Mouse (Mus musculus) spleen, postnatal 4 days (tissue): ENCODE measurements around the gene Dazap1.

Experiments
- DNase-seq, 2 experiments: peaks; one replicate each; pipeline ENCODE4 v3.0.0; 2022; ENCODE audit warnings: low spot score in 2 of 2

The Dazap1 gene

DNA sequence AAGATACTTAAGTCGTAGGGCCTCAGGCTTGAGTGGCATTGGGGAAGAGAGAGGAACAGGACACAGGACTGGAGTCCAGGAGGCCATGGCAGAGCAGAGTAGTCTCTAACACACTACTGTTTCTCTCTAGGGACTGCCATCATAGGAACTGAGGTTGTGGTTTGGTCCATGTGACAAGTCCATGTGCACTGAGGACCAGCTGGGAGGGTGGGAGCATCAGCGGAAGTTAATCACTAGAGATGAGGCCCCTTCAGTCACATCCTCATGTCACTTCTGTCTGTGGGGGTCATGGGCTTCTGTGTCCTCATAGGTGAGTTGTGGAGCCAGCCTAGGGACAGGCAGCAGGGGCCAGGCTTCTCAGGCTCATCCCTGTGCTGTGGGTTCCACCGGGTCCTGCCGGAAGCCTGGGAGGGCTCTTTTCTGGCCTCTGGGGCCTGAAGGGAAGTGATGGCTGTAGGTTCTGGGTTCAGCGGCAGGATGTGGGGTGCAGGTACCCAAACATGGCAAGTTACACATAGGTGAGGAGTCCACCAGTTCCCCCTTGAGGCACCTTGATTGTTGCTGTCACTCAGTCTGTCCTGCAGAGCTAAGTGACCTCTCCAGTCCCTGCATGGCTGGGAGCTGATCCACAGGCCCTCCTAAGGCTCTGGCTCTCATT is 10.0 kb downstream of the Dazap1 start:
- DNase-seq = no peak

GRCm38 (mm10) chr10:80271870-80272585 is 10.7 kb downstream of the Dazap1 start:
- DNase-seq = no peak

- no peak for DNase-seq
Observed at GRCm38 (mm10) chr10:80273847-80274246, 12.6 kb downstream of the Dazap1 start.

GRCm38 (mm10) chr10:80276238-80276637 is 15.0 kb downstream of the Dazap1 start:
- DNase-seq = no peak

DNA sequence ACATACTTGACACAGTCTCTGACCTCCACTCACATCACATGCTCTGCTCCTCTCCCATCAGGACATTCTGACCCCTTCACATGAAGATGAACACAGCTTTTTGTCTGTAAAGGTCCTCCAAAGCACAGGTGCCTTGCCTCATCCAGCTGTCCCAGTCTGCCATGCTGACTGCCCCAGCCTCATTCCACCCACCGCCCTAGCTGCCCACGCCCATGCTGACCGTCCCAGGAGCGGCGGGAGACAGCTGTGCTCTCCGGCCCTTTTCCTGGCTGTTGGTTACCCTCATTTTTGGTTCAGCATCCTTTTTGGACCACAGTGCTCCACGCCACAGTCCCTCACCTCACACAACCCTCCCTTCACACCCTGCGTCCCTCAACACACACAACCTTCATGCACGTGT is 17.1 kb downstream of the Dazap1 start:
- DNase-seq = no peak

DNA sequence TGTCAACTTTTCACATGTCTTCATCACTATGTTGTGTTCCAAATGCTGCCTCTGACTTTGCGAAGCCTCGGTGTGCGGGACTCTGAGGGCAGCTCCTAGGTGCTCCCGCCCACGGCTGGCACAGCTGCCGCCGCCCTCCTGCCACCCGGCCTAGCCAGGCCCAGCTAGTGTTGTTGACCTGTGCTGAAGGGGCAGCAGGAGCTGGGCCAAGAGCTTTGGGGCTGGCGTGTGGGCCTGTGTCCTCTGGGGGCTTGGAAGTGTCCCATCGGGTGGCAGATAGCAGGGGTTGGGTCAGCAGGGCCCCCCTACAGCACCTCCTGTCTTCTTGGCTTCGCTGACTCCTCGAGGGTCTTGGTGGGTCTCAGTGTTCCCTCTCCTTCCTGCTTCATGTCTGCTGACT is 18.0 kb downstream of the Dazap1 start:
- no peak for DNase-seq

DNA sequence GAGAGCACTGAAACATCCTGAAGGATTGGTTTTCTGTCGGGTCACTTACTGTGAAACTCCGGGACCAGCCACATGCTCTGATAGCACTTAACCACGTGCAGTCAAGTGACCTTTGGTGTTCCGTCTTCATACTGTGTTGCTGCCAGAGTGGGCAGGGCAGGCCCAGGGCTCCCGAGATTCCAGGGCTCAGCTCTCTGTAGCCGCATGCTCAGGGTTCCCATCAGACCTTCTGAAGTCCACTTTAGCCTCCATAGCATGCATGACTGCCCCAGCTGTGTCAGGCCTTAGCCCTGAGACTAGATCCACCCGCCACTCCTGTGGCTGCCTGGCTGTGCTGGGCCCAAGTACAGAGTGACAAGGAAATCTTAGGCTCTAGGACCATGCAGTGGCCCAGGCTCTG is 20.0 kb downstream of the Dazap1 start:
- DNase-seq = no peak

GRCm38 (mm10) chr10:80281921-80282371 is 20.7 kb downstream of the Dazap1 start:
- DNase-seq = no peak

DNA sequence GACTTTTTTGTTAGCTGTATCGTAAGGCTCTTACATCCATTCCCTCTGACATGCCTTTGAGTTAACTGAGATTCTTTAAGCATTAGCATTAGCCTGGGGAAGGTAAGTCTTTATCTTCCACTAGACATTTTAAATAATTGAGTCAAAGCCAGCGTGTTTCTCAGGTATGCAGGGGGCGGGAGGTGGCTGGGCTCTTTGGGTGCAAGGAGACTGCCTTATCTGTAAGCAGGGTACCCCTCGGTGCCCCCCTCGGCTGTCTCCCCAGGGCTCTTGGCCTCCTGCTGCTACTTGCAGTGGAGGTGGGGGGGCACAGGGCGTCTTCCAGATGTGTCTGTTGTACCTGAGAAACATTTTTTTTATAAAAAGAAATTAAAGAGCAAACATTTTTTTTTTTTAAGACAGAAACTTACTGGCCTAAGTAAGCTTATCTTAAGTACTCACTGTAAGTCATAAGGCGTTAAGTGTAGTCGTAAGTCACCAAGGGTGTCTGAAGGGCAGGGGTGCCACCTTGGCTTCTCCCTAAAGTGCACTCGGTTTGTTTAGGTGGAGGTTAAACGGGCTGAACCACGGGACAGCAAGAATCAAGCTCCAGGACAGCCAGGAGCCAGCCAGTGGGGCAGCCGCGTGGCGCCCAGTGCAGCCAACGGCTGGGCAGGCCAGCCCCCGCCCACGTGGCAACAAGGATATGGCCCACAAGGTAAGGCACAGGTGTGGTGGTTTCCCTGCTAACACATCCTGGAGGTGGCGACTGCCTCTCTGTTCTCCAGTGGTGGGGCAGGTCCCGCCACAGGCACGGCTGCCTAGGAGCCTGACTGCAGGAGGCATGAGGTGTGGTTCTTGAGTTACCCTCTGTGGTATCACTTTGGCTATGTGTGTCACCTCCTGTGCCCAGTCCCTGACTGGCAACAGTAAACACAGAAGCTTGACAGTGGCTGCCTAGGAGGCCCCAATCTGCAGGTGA is 21.5 kb downstream of the Dazap1 start:
- DNase-seq = no peak

- no peak for DNase-seq
Observed at GRCm38 (mm10) chr10:80285222-80286070, 24.2 kb downstream of the Dazap1 start.

GRCm38 (mm10) chr10:80288097-80288496 is 26.8 kb downstream of the Dazap1 start:
- no peak for DNase-seq

GRCm38 (mm10) chr10:80288657-80289056 is 27.4 kb downstream of the Dazap1 start:
- no peak for DNase-seq

- peak; percentile 94 to 97 for DNase-seq
Observed at GRCm38 (mm10) chr10:80292251-80293146, 31.2 kb downstream of the Dazap1 start, which contains the start of gene Rps15. TSS of gene Rps15 (plus strand) at chr10:80292453.

DNA sequence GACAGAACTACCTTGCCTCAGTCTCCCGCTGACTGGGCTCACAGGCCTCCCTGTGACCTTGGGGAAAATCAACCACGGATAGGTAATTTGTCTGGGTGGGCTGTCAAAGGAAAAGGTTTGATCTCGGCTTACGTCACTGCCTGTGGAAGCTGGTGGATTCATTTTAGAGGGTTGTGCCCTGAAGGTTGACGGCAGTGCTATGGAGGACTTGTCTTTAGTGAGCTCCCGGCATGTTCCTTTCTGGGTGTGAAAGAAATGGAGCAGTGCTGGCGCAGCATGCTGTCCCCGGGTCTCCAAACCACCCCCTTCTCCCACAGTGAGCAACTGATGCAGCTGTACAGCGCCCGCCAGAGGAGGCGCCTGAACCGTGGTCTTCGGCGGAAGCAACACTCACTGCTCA is 32.0 kb downstream of the Dazap1 start:
- DNase-seq = no peak

- DNase-seq = no peak
Observed at GRCm38 (mm10) chr10:80294311-80294710, 33.0 kb downstream of the Dazap1 start.

DNA sequence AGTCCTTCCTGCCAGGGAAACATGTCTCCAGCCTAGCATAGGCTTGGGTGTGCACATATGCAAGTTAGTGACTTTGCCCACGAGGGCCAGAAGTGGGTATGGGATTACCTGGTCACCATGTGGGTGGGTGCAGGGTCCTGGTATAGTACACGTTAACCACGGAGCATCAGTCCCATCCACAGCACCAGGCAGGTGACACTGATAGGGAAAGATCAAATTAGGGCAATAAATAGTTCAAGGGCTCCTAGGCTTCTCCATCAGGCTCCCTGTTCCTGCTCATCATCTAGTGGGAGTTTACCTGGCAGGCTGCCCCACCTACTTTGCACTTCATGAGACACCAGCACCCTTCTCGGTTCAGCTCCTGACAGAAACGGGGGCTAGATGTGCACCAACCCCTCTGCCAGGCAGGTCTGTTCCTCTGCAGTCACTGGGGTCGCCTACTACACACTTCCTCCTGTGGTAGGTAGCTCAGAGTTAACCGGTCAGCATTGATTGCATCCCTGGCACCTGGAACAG is 33.6 kb downstream of the Dazap1 start:
- no peak for DNase-seq

- peak; percentile 73 to 83 for DNase-seq
Observed at GRCm38 (mm10) chr10:80295618-80296425, 34.5 kb downstream of the Dazap1 start, which contains the start of gene Apc2. TSS of gene Apc2 (plus strand) at chr10:80295977.

- DNase-seq = no peak
Observed at GRCm38 (mm10) chr10:80296824-80297223, 35.5 kb downstream of the Dazap1 start.

DNA sequence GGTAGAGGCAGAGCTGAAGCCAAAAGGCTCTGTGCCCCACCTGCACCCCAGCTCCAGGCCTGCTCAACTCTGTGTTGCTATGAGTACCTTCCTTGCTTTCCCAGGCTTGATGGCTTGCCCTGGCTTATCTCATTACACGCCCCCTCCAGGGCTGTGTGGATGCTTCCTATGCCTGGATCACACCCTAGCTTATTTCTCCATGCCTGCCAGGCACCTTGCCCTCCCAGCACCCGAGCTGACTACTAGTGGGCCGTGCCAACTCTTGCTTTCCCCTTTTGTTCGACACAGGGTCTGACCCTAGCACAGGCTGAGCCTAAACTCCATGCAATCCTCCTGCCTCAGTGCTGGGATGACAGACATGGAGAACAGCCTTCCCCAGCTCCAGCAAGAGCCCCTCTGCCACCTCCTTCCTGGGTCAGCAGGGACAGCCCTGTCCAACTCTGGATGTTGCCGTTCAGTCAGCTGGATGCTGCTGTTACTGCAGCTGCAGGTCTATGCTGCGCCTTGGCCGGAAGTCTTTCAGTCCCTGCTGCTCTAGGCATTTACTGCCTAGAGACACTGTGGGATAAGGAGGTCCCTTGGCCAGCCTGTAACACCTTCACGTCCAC is 36.3 kb downstream of the Dazap1 start:
- no peak for DNase-seq
